Mouse (Mus musculus) lung, postnatal 14 days (tissue): ENCODE measurements around the gene Odf3l1.
A peak's percentile ranks its signal among the peaks of the same experiment; 100 is the strongest.
"Not testable (repeated sequence)": the region's sequence is repeated elsewhere in the genome, so short reads cannot be mapped to it uniquely, and the experiment has no call there.

ENCODE experiments used
- DNase-seq: peaks from one replicate; pipeline ENCODE4 v3.0.0; 2021

Odf3l1 gene

GRCm38 (mm10) chr9:56864216-56864729 is at the start of gene Odf3l1:
Gene Odf3l1, minus strand, starts transcription at chr9:56864679.
- no peak for DNase-seq

- no peak for DNase-seq
Measured at GRCm38 (mm10) chr9:56913991-56914390, 49.5 kb upstream of the Odf3l1 start.

GRCm38 (mm10) chr9:56911017-56911416 is 46.5 kb upstream of the Odf3l1 start:
- DNase-seq: no peak

GRCm38 (mm10) chr9:56909991-56910390 is 45.5 kb upstream of the Odf3l1 start:
- not testable (repeated sequence) for DNase-seq

- DNase-seq: no peak
Measured at GRCm38 (mm10) chr9:56907549-56907948, 43.1 kb upstream of the Odf3l1 start.

GRCm38 (mm10) chr9:56903662-56904061 is 39.2 kb upstream of the Odf3l1 start:
- DNase-seq: no peak

GRCm38 (mm10) chr9:56901187-56901586 is 36.7 kb upstream of the Odf3l1 start:
- no peak for DNase-seq

GRCm38 (mm10) chr9:56900571-56900970 is 36.1 kb upstream of the Odf3l1 start:
- DNase-seq: no peak

GRCm38 (mm10) chr9:56900060-56900459 is 35.6 kb upstream of the Odf3l1 start:
- no peak for DNase-seq

- no peak for DNase-seq
Measured at GRCm38 (mm10) chr9:56899409-56899808, 34.9 kb upstream of the Odf3l1 start.

- DNase-seq: no peak
Measured at GRCm38 (mm10) chr9:56896779-56897178, 32.3 kb upstream of the Odf3l1 start.

- DNase-seq: peak; percentile 62
Measured at GRCm38 (mm10) chr9:56894006-56894405, 29.5 kb upstream of the Odf3l1 start.

- no peak for DNase-seq
Measured at GRCm38 (mm10) chr9:56893313-56893712, 28.8 kb upstream of the Odf3l1 start.

- DNase-seq: no peak
Measured at GRCm38 (mm10) chr9:56892111-56892510, 27.6 kb upstream of the Odf3l1 start.

GRCm38 (mm10) chr9:56891517-56892011 is 27.1 kb upstream of the Odf3l1 start:
- DNase-seq: peak; percentile 77

- no peak for DNase-seq
Measured at GRCm38 (mm10) chr9:56890522-56891250, 26.2 kb upstream of the Odf3l1 start.

GRCm38 (mm10) chr9:56889817-56890216 is 25.3 kb upstream of the Odf3l1 start:
- DNase-seq: peak; percentile 84

GRCm38 (mm10) chr9:56887581-56887980 is 23.1 kb upstream of the Odf3l1 start:
- DNase-seq: no peak

- no peak for DNase-seq
Measured at GRCm38 (mm10) chr9:56886601-56887000, 22.1 kb upstream of the Odf3l1 start.

GRCm38 (mm10) chr9:56886113-56886512 is 21.6 kb upstream of the Odf3l1 start:
- no peak for DNase-seq

- no peak for DNase-seq
Measured at GRCm38 (mm10) chr9:56884328-56884727, 19.8 kb upstream of the Odf3l1 start.

GRCm38 (mm10) chr9:56883470-56883869 is 19.0 kb upstream of the Odf3l1 start:
- DNase-seq: no peak

GRCm38 (mm10) chr9:56882818-56883217 is 18.3 kb upstream of the Odf3l1 start:
- no peak for DNase-seq

GRCm38 (mm10) chr9:56882283-56882682 is 17.8 kb upstream of the Odf3l1 start:
- DNase-seq: no peak
